Mouse (Mus musculus): Measurements from ENCODE around the gene Gpx1. TPM values are rescaled to one million over a fixed set of nuclear protein-coding genes. Genes with fewer than 3 reads are reported as not detected.
"Not testable (repeated sequence)": the region's sequence is repeated elsewhere in the genome, so short reads cannot be mapped to it uniquely, and the experiment has no call there.

Gene Gpx1
- polyA plus RNA-seq, 1 experiment from 2014 or later = 383 TPM

DNA sequence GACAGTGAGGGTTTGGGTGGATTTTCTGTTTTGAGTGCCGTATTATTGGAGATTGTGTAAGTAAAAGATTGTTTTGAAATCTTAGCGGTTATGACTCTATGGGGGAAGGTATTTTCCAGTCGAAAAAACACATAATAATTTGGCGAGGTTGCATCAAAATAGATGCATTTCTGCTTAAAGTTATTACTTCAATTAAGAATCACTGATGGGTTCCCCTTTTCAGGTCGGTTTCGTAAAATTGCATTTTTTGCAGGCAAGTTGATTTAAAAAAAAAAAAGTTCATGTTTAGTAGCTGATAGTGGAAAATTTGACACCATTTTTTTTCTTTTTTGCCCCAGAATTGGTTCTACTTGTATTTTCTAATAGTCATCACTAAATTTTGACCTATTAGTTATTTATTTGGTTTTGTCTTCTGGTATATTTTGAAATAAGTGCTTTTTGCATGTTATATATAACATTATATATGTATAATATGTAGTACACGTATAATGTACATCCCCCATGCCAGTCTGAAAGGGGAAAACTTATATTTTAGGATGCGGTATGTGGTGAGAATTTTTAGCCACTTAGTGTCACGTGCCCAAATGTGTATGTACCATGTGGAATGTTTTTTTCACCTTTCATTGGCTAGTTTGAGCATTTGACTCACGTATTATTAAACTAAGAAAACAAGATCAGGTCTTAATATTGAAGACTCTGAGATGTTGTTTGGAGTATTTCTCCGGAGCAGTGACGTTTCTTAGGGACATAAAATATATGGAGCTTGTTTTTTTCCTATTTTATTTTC, 31.5 kb upstream of the Gpx1 start:
- H3K4me3 ChIP-seq = peak overlapping the region; percentile 89
- H3K27me3 ChIP-seq = no peaks in the 10 kb centered on the region
- peak overlapping the region; percentile 91 for H3K9ac ChIP-seq (replicated peaks)
- peaks cover 17% of the 10 kb centered on the region for H3K36me3 ChIP-seq
- H3K4me1 ChIP-seq = peaks cover 56% of the 10 kb centered on the region
- H3K27ac ChIP-seq (replicated peaks) = peak overlapping the region; percentile 99
- no peak for ATAC-seq (replicated peaks)
- WGBS = 22% methylated on average over 12 of the region's 12 CpGs
- H3K4me2 ChIP-seq (replicated peaks) = peak overlapping the region; percentile 46
- no peaks in the 10 kb centered on the region for H3K9me3 ChIP-seq

DNA sequence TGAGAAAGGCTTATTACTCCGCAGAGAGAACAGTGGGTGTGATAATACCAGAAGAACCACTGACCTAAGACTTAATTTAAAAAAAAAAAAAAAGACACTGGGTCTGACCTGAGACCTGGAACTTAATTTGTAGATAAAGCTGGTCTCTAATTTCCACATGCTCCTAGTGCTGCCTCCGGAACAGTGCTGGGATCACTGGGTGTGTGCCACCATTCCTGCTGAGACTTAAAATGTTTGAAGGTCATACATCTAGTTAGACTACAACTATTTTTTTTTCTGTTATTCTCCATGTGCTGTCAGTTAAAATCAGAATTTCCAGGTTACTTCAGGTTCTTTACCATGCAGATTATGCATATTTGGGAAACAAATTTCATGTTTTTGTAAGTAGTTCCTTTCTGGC, 30.6 kb upstream of the Gpx1 start:
- Histone ChIP-seq H3K36me3 (peaks cover 8% of the 10 kb centered on the region), H3K9me3 (no peaks in the 10 kb centered on the region), H3K4me2 (replicated peaks) (peak overlapping the region; percentile 46), H3K27ac (replicated peaks) (no peak overlapping the region), H3K27me3 (no peaks in the 10 kb centered on the region), H3K4me3 (peak overlapping the region; percentile 89), H3K9ac (replicated peaks) (no peak overlapping the region), H3K4me1 (peaks cover 56% of the 10 kb centered on the region)
- 61% methylated on average over 2 of the region's 2 CpGs for whole genome bisulfite sequencing
- ATAC-seq (replicated peaks) = no peak

DNA sequence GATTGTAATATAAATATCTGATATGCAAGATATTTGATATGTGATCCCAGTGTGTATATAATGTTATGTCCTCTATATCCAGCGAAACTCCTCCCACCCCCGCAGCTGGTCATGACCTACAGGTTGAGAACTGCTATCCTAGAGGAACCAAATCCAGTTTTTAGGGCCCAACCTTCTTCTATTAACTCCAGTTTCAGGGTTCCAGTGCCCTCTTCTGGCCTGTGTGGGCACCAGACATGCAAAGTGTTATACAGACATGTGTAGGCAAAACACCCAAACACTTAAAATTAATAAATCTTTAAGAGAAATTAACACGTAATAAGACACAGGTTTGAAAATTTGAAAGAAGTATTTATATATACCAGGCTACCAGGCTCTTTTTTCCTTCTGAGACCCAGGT, 21.1 kb upstream of the Gpx1 start:
- no peaks in the 10 kb centered on the region for H3K9me3 ChIP-seq
- no peak overlapping the region for H3K4me3 ChIP-seq
- 0 out of 2 replicates have a peak, but pooled peaks cover 4% of the 10 kb centered on the region for H3K36me3 ChIP-seq
- no peaks in the 10 kb centered on the region for H3K27me3 ChIP-seq
- H3K4me2 ChIP-seq (replicated peaks) = no peak overlapping the region
- H3K27ac ChIP-seq (replicated peaks) = no peak overlapping the region
- 95% methylated on average over 3 of the region's 3 CpGs for WGBS
- peaks cover 3% of the 10 kb centered on the region; the same call in 1 of the 2 replicates for H3K4me1 ChIP-seq
- no peak for ATAC-seq (replicated peaks)
- H3K9ac ChIP-seq (replicated peaks) = no peak overlapping the region

DNA sequence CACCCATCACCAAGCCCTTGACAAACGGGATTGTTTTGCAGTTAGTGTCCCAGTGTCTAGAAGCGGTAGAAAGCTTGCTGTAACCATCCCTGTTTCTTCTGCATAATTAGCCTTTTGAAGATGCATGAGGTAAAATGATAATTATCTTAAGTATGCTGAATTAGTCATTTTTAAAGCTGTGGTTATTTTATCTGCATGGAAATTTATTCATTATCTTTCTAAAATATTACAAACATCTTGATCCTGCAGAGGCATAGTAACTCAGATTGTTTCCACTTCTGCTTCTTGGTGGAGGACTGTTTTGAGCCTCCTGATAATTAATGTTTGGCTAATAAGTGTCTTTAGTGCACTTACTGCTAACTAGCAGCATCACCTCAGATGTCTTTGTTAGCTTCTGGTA, 20.2 kb upstream of the Gpx1 start:
- no peak for ATAC-seq (replicated peaks)
- Histone ChIP-seq H3K27me3 (no peaks in the 10 kb centered on the region), H3K36me3 (0 out of 2 replicates have a peak, but pooled peaks cover 4% of the 10 kb centered on the region), H3K9me3 (no peaks in the 10 kb centered on the region), H3K4me3 (no peak overlapping the region), H3K4me2 (replicated peaks) (no peak overlapping the region), H3K27ac (replicated peaks) (no peak overlapping the region), H3K4me1 (peaks cover 3% of the 10 kb centered on the region; the same call in 1 of the 2 replicates), H3K9ac (replicated peaks) (no peak overlapping the region)
- 70% methylated on average over 2 of the region's 2 CpGs for WGBS

- H3K27me3 ChIP-seq; ATAC-seq (replicated peaks); H3K9me3 ChIP-seq; H3K9ac ChIP-seq (replicated peaks); H3K27ac ChIP-seq (replicated peaks); H3K4me3 ChIP-seq; H3K36me3 ChIP-seq; H3K4me2 ChIP-seq (replicated peaks): not testable (repeated sequence)
- 91% methylated on average over 7 of the region's 7 CpGs for WGBS
- H3K4me1 ChIP-seq = peaks cover 10% of the 10 kb centered on the region; the same call in 1 of the 2 replicates
These were observed 16.6 kb upstream of the Gpx1 start for GRCm38 (mm10) chr9:108322054-108322453.

DNA sequence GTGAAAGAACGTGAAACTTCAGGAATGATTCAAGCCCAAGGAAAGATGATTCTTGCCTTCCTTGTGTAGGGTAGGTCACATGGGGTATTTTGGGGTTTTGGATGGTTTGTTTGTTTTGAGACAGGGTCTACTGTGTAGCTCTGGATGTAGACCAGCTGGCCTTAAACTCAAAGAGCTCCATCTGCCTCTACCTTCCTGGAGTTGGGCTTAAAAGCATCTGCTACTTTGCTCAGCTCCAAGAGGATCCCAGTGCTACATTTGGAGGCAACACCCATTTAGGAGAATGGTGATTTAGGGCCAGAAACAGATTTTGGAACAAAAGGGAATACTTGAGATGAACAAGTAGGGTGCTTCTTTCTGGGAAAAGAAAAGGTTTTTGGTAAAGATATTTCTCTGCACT, 13.9 kb upstream of the Gpx1 start:
- 0 out of 2 replicates have a peak, but pooled peaks cover 7% of the 10 kb centered on the region for H3K4me1 ChIP-seq
- H3K9me3 ChIP-seq = no peaks in the 10 kb centered on the region
- H3K4me2 ChIP-seq (replicated peaks) = no peak overlapping the region
- H3K4me3 ChIP-seq = no peak overlapping the region
- H3K36me3 ChIP-seq = peaks cover 25% of the 10 kb centered on the region
- H3K27ac ChIP-seq (replicated peaks) = no peak overlapping the region
- WGBS = 82% methylated on average over 1 of the region's 1 CpGs
- ATAC-seq (replicated peaks) = no peak
- H3K27me3 ChIP-seq = no peaks in the 10 kb centered on the region
- H3K9ac ChIP-seq (replicated peaks) = no peak overlapping the region

DNA sequence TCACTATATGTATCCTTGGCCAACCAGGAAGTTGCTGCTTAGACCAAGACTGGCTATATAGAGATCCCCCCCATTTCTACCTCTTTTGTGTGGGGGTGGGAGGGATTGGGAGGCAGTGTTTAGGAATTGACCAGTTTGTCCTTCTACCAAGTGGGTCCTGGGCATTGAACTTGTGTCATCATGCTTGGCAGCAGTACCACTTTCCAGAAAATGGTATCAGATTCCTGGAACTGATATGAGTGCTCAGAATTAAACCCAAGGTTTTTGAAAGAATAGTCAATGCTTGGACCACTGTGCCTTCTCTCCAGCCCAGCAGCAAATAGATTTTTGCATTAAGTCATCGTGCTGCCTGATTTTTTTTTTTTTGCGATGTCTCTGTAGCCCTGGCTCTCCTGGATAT, 12.9 kb upstream of the Gpx1 start:
- no peak overlapping the region for H3K4me3 ChIP-seq
- no peak overlapping the region for H3K4me2 ChIP-seq (replicated peaks)
- peaks cover 30% of the 10 kb centered on the region for H3K36me3 ChIP-seq
- 0 out of 2 replicates have a peak, but pooled peaks cover 7% of the 10 kb centered on the region for H3K4me1 ChIP-seq
- ATAC-seq (replicated peaks) = no peak
- no peak overlapping the region for H3K9ac ChIP-seq (replicated peaks)
- H3K27ac ChIP-seq (replicated peaks) = no peak overlapping the region
- WGBS = 100% methylated on average over 2 of the region's 2 CpGs
- no peaks in the 10 kb centered on the region for H3K9me3 ChIP-seq
- no peaks in the 10 kb centered on the region for H3K27me3 ChIP-seq

DNA sequence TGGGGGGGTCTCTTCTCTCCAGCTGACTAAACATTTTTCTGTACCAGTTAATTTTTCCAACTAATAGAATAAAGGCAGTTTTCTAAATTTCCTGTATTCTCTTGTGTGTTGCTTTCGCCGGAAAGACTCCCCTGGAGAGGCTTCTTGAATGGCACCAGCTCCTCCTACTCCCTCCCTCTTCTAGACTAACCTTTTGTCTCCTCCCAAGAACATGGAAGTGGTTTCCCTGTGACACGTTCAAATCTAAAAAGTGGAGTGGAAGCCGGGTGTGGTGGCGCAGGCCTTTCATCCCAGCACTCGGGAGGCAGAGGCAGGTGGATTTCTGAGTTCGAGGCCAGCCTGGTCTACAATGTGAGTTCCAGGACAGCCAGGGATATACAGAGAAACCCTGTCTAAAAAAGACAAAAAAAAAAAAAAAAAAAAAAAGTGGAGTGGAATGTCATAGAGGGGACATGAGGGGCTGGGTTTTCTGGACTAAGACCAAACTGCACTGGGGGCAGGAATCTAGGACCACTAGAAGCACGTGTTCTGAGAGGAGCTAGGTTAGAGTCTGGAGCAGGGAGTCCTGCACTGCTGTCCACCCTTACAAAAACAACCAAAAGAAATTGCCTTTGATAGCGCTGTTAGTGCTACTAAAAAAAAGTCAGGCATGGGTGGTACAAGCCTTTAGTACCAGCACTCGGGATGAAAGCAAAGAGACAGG, 704 bp upstream of the Gpx1 start:
- H3K27ac ChIP-seq (replicated peaks) = peak overlapping the region; percentile 94
- H3K9ac ChIP-seq (replicated peaks) = no peak overlapping the region
- H3K27me3 ChIP-seq = no peaks in the 10 kb centered on the region
- H3K4me2 ChIP-seq (replicated peaks) = no peak overlapping the region
- ATAC-seq (replicated peaks) = no peak
- no peaks in the 10 kb centered on the region for H3K9me3 ChIP-seq
- H3K4me3 ChIP-seq = peak overlapping the region; percentile 58; the same call in 1 of the 2 replicates
- H3K4me1 ChIP-seq = peaks cover 23% of the 10 kb centered on the region
- peaks cover 29% of the 10 kb centered on the region for H3K36me3 ChIP-seq
- WGBS = 68% methylated on average over 10 of the region's 10 CpGs

- peak overlapping the region; percentile 70 for H3K9ac ChIP-seq (replicated peaks)
- peaks cover 26% of the 10 kb centered on the region for H3K36me3 ChIP-seq
- H3K9me3 ChIP-seq = no peaks in the 10 kb centered on the region
- H3K4me2 ChIP-seq (replicated peaks) = peak overlapping the region; percentile 63
- 17% methylated on average over 6 of the region's 6 CpGs for WGBS
- peak overlapping the region; percentile 58 for H3K4me3 ChIP-seq
- peaks cover 23% of the 10 kb centered on the region for H3K4me1 ChIP-seq
- peak overlapping the region; percentile 94 for H3K27ac ChIP-seq (replicated peaks)
- no peaks in the 10 kb centered on the region for H3K27me3 ChIP-seq
- no peak for ATAC-seq (replicated peaks)
These were observed 185 bp upstream of the Gpx1 start for GRCm38 (mm10) chr9:108338551-108338885.

- Histone ChIP-seq H3K27ac (replicated peaks) (peak overlapping the region; percentile 94), H3K9me3 (no peaks in the 10 kb centered on the region), H3K4me2 (replicated peaks) (peak overlapping the region; percentile 63), H3K4me1 (peaks cover 23% of the 10 kb centered on the region), H3K36me3 (peaks cover 13% of the 10 kb centered on the region), H3K4me3 (peak overlapping the region; percentile 58), H3K9ac (replicated peaks) (peak overlapping the region; percentile 70), H3K27me3 (no peaks in the 10 kb centered on the region)
- WGBS = 13% methylated on average over 20 of the region's 20 CpGs
- no peak for ATAC-seq (replicated peaks)
These were observed 1.2 kb downstream of the Gpx1 start for GRCm38 (mm10) chr9:108339886-108340257.

DNA sequence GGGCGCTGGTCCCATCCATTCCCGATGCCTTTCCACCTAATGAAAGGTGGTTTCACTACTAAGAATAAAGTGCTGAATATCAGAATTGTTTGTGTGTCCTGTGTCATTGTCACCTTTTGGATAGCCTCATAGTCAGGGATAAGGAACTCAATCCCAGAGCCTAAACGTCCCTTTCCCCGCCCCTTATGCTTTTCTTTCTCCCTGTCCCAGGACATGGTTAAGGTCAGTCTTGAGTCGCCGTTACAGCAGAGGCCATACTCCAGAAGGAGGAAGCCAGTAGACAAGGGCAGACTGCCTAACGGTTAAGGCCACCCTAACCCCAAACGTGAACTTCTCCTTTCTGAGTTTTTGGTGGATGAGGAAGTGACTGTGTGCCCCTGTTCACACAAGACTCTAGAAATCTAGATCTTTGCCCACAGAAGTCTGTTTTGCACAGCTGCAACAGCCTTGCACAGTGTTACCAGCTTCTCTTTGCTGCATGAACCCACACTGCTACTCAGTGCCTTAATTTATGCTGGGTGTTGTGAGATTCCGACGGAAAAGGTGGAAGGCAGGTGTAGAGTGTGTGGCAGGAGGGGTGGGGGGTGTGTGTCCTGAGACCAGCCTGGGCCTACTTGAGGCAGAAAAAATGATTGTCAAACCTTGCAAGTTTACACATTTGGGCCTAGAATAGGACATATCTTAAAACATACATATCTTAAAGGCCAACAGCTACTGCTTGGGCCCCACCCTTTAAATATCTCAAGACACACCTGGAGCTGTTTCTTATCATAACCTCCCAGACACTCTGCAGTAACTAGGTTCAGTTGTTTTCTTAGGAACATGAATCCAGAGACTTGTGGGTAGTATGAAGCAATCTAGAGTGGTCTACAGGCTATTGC, 1.8 kb downstream of the Gpx1 start:
- peaks cover 7% of the 10 kb centered on the region; the same call in 1 of the 2 replicates for H3K36me3 ChIP-seq
- no peak for ATAC-seq (replicated peaks)
- H3K9me3 ChIP-seq = no peaks in the 10 kb centered on the region
- no peak overlapping the region for H3K27ac ChIP-seq (replicated peaks)
- peak overlapping the region; percentile 63 for H3K4me2 ChIP-seq (replicated peaks)
- peaks cover 23% of the 10 kb centered on the region for H3K4me1 ChIP-seq
- H3K27me3 ChIP-seq = no peaks in the 10 kb centered on the region
- WGBS = 68% methylated on average over 10 of the region's 10 CpGs
- H3K4me3 ChIP-seq = peak overlapping the region; percentile 58
- H3K9ac ChIP-seq (replicated peaks) = peak overlapping the region; percentile 70

DNA sequence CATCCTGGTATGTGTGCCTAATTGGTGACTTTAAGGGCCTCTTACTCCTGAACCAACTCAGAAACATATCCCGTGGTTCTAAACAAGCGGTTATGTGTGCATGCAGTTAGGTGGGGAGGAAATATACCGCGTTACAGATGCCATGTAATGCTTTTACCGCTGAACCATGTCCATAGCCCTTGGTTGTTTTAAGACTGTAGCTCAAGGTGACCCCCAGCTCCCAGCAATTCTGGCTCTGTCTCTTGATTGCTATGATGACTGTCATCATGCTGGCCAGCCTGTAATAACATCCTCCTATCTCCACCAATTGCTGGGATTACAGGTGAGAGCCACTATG, 2.4 kb downstream of the Gpx1 start:
- Histone ChIP-seq H3K36me3 (peaks cover 6% of the 10 kb centered on the region; the same call in 1 of the 2 replicates), H3K27me3 (no peaks in the 10 kb centered on the region), H3K4me2 (replicated peaks) (no peak overlapping the region), H3K27ac (replicated peaks) (no peak overlapping the region), H3K4me1 (peaks cover 25% of the 10 kb centered on the region), H3K4me3 (no peak overlapping the region), H3K9ac (replicated peaks) (no peak overlapping the region), H3K9me3 (no peaks in the 10 kb centered on the region)
- 90% methylated on average over 5 of the region's 5 CpGs for WGBS
- ATAC-seq (replicated peaks) = no peak
